Mouse (Mus musculus) cerebellum, adult 9-11 months (tissue): ENCODE measurements around the gene Gm867.
A peak's percentile ranks its signal among the peaks of the same experiment; 100 is the strongest.

Experiments used
- DNase-seq: peaks from one replicate; pipeline ENCODE4 v3.0.0; 2022

Gm867 gene

DNA sequence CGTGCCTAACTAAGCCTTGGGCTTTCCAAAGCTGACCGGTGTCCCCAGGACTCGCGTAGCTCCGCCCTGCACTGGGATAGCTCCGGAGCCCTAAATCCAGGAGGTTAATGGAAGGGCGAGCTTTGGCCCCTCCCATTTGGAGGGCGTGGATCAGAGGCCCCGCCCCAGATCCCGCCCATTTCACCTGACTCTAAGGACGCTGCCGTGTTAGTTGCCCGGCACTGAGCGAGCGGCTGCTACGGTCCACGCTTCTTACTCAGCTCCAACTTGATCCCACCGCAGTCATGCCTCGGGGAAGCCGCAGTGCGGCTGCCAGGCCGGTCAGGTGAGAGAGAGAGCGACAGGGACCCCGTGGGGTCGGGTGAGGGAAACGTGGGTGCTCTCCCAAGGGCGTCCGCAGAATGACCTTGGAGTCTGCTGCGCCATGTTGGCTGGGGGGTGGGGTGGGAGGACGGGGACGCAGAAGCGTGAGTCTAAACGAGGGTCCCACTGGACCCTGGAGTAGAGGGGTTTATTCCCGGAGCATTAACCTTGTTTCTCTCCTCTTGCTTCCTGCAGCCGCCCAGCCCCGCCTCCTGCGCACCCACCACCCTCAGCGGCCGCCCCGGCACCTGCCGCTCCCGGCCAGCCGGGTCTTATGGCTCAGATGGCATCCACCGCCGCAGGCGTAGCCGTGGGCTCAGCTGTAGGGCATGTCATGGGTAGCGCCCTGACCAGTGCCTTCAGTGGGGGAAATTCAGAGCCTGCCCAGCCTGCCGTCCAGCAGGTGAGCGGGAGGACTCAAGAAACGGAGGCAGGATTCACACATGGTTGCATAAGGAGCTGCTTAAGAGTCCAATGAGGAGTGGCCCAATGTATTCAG, 4.6 kb downstream of the Gm867 start, which contains the start of gene Mmp11:
Gene Mmp11, minus strand, starts transcription at position 817 of the 862 bp plus-strand sequence.
- DNase-seq: peak; percentile 89

DNA sequence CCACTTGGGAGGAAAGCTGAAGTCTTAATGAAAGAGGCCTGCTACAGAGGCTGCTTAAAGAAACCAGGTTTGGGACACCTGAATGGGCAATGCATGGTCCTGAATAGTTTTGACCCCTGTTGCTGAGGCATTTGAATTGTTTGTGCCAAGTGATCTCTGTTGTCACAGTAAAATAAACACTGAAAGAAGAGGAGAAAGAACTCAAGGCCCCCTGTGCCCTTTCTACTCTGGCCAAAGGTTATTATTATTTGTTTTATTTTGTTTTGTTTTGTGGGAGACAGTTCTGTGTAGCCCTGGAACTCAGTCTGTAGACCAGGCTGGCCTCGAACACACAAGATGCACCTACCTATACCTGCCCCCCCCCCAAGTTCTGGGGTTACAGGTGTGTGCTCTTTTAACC, 5.5 kb downstream of the Gm867 start:
- no peak for DNase-seq

DNA sequence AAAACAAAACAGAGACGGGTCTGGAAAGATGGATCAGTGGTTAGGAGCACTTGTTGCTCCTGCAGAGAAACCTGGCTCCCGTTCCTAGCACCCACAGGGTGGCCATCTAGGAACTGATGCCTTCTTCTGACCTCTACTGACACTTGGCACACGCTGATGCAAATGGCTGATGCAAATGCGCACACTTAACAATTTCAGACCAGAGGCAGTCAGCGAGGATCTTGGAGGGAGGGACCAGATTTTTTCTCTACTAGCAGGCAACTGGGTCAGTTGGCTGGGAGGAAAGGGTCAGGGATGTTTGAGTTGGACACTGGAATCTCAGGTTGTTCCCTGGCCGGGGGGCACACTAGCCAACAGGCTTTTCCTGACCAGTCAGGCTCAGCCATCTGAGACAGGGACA, 7.6 kb downstream of the Gm867 start, which contains the start of gene Chchd10:
Gene Chchd10, plus strand, starts transcription at position 240 of the 400 bp plus-strand sequence.
- DNase-seq: no peak

DNA sequence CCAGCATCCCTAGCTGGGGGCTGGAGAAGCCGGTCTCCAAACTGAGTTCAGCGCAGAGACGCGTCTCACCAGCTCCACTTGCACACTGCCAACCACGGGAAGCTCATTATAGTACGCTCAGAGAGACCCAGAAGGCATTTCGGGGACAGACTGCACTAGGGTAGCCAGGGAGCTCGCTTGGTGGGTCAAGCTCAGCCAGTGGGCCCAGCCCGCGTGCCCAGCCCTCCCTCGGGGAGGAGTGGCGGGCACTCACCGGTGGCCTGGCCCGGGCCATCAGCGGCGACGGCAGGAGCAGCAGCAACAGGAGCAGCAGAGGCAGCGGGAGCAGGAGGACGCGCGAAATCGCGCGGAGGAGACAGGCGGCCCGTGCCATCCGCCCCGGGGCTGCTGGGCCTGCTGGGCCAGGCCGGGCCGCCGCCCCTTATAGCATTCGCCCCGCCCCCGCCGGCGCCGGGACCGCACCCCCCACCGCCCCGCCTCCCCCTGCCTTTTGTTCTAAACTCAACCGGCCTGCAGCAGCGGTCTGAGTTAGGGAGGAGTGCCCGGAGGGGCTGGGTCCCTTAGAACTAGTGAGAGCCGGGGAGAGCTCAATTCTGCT, 8.3 kb downstream of the Gm867 start:
- no peak for DNase-seq

DNA sequence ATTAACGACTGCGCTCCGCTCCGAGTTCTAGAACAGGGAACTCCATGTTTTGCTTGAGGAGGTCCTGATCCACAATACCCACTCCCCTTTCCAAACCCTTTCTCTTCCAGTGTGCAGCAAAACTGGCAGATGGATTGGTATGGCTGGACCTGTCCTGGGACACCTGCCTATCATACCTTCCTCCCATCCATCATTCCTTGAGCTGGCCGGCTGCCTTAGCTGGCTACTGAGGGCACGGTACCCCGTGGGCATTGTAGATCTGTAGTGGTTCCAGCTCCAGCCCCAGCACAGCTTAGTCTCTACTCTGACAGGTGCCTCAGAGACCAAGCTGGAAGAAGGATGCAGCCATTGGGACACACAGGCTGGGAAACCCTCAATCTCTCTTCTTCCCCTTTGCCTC, 9.2 kb downstream of the Gm867 start:
- DNase-seq: no peak

DNA sequence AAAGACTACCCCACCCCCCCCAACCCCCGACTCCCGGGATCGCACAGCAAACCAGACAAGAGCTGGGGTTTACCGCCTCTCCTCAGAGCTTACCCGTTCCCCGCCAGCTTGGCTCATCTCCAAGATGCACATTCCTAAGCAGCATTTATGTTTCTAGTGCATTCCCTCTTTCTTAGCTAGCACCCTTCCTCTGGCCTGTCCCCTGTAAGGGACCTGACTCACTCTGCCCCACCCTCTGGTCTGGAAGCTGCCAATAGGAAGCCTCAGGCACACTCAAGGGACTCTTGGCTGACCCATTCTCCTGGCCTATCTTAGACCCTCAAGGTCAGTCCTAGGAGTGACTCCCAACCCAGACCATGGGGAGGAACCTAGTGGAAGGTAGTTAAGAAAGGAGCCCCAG, 10.2 kb downstream of the Gm867 start:
- no peak for DNase-seq

DNA sequence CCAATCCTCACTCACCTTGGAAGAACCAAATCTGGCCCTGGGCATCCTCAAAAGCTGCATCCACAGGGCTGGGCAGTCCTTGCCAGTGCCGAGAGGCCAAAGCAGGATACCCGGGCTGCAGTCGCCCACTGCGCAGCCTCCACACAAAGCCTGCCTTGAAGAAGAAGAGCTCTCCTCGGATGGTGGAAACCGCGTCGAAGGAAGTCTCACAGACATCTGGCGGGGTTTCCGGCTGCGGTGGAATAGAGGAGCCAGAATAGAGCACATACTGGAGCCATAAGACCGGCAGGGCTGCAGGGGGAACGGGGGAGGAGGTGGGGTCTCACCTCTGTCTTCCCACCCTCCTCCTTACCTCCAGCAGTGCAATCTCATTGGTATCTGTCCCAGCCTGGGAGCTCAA, 14.1 kb downstream of the Gm867 start:
- no peak for DNase-seq

DNA sequence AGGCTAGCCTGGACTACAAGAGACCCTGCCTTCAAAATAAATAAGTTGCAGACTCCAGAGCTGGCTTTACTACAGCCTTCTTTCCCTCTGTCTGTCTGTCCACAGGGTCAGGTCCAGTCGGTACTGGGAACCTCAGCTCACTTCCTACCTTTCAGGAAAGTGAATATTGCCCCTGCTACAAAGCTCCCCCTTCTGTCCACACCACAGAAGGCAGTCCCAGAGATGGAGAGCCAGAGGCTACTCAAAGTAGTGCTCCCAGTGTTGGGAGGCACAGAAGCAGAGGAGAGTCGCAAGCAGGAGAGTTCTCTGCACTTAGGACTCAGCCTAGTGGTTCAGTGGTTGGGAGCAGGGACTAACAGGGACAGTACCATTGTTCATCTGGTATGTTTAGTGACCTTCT, 16.1 kb downstream of the Gm867 start:
- DNase-seq: no peak

DNA sequence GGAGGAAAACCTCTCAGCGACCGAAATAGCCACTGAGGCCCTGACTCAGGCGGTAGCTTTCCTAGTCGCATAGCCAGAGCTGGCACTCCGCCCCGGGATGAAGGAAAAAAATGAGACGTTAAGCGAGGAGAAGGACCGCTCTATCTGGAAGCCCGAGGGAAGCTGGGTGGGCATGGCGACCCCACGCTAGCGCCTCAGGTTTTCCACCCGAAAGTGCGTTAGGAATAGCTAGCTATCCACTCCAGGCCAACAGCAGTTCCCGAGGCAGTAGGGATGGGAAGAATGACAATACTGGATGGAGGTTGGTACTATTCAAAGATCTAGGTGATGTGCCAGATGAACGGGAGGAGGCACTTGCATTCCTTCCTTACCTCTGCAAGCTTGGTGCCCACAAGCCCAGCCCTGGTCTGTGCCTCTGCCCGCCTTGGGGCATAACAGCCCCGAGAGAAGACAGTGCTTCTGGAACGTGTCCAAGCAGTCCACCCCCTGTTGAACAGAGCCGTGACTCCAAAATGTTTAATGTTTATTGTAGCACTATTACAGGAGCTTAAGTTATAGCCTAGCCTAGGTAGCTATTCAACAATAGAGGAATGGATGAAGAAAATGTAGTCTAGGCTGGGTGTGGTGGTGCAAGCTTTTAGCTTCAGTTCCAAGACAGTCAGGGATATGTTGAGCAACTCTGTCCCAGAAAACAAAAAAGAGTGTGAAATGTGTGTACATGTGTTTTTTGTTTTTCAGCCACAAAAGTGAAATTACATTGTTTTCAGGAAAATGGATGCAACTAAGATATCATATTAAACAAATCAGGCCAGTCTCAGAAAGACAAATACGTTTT, 18.5 kb downstream of the Gm867 start:
- DNase-seq: no peak

DNA sequence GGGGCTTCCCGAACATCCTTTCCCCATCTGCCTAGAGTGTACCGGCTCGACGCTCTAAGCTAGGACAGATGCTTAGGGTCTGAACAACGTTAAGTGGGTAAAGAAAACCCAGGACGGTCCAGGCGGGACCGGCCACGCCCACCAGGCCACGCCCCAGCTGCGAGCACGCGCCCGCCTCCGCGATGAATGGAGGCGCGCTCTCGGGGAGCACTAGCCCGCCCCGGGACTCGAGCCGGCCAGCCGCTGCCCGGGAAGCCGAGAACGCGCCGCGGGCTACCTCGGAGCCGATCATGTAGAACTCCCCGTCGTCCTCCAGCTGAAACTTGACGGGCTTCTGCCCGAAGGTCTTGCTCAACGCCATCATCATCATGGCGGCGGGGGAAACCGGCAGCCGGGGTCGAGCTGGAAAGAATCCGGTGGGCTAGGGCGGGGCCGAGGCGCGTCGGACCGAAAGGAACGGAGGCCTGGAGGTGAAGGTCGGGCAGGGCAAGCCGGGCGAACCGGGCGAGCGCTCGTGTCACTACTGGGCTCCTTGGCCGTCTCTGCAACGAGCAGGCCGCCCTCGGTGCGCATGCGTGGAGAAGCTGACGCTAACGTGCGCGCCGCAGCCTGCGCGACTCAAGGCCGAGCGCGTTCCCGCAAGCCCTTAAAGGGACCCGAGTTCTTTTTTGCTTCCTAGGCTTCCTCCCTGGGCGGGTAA, 19.3 kb downstream of the Gm867 start, which contains the start of gene Smarcb1:
Gene Smarcb1, minus strand, starts transcription at position 592 of the 700 bp plus-strand sequence.
- peak; percentile 96 for DNase-seq

DNA sequence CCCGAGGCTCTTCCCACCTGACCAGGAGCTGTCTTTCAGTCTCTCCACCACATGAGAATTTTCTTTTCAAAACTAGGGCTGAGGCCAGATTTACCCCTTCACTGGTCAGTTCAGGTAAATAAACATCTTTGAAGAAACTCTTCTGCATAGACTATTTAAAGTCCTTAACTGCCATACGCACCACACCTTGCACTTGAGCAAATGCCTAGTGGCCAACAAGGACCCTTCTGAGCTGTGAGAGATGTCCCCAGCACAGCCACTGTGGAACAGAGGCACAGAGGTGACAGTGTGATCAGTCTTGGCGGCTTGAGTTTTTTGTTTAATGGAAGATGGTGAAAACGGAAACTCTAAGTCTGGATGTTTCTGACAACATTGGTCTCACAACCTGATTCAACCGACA, 21.4 kb downstream of the Gm867 start:
- DNase-seq: no peak

DNA sequence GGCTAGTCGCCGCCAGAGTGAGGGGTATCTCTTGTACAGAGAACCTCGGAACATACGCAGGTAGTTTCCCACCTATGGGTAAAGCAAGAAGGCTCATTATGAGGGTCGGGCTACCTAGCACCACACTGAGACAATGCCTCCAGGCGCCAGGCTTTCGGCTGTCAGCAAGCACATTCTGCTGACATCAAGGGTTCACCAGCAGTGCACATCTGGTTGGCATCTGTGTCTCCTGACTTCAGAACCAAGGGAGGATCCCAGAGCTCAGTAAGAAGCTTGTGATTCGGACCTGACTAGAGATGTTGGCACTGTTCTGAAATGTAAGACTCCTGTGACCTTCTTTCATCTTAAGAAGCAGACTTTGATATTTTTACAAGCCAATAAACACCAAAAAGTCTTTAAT, 23.6 kb downstream of the Gm867 start:
- DNase-seq: no peak

DNA sequence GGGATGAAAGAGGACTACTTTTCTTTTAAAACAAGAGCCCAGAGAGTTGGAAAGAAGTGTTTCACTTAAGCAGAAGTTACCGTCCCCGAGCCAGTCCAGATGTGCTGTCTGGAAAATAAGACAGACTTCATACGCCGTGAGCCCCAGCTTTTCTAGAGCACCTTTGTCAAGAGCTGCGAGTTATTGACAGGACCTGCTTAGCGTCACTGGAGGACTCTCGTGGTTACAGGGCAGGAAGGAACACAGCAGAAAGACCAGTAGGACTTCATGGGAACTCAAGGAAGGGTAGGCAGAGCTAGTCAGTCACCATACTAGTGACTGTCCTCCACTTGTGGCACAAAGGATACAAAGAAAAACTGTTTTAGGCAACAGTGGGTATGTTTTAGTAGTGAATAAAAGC, 24.9 kb downstream of the Gm867 start:
- no peak for DNase-seq

DNA sequence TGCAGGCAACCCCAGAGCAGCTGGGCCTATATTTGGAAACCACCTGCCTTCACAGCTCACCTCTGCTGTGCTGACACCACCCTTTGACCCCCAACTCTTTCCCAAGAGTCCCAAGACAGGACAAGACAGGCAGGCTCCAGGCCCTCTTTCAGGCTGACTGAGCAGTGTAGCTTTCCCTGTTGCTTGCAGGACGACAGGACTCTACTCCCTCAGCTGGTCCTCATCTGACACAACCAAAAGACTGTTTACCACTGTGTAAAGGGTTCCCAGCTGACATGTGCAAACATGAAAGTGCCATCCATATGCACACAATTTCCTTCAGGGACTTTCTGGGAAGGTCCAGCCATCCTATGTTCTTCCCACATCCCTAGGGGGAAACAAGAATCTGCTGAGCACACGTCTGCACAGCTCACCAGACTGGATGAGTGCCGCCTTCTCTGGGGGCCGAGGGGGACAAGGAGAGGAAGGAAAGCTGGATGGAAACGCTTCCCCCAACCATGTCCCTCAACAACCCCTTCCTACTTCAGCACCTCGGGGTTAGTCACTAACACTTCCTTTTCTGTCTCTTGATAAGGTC, 27.4 kb downstream of the Gm867 start:
- no peak for DNase-seq

DNA sequence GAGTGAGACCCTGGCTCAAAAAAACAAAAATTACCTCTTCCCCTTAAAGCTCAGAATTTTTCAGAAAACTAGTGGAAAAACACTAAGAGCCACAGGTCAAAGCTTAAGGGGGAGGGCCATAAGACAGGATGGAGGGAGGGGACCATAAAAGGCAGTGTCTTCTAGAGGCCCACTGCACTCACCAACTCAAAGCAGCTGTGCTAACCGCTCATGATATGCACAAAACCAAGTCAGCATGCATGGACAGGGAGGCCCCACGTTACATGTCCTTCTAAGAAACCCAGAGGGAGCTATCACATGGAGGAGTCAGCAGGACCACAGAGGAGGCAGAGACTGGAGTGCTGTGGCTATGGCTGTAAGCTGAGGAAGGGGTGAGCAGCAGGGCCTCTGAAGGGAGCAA, 29.8 kb downstream of the Gm867 start:
- no peak for DNase-seq

DNA sequence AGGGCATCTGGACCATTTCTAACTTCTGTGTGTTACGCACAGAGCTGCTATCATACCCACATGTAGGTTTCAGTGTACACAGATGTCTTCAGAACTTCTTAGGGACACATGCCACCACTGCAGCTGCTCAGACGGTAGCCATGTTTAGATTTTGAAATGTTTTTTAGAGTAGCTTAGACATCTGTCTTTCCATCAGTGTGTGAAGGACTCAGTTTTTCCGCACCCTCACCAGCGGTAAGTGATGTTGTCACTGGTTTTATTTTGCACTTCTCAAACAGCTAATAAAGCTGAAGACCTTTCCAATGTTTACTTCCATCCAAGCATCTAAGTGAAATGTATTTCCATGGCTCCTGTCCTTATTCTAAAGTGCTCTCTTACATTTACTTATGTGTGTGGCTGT, 33.6 kb downstream of the Gm867 start:
- no peak for DNase-seq

DNA sequence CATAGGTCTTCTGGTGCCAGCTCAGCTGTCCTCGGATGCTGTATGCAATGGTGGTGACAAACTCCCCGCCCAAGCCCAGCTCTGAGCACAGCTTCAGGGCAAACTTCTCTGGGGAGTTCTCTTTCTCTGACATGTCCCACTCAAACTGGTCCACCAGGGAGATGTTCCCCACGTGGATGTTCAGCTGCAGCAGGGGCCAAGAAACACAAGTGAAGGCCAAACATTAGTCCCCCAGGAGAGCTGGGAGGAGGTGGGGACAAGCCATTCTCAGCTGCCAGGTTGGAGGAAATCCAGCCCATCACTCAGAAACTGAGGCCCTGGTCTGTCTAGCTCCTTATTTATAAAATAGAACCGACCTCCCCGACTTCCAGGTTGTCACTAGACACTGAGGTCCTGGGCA, 36.1 kb downstream of the Gm867 start:
- no peak for DNase-seq

DNA sequence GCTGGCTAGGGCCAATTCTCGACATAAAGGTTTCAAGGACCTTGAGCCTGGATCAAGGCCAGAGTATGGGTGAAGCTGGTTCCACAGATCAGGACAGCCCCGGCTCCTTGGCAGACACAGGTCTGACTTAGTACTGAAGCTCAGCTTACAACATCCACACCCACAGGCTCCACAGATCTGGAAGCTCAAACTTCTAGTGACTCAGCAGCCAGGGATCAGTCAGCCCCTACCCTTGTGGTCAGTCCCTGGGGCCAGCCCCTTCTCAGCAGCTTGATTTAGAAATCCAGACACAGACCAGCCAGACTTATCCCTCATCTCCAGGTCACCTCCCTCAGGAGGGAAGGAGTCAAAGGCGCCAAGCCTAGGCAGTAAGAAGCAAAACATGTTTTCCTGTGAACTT, 41.6 kb downstream of the Gm867 start:
- no peak for DNase-seq

DNA sequence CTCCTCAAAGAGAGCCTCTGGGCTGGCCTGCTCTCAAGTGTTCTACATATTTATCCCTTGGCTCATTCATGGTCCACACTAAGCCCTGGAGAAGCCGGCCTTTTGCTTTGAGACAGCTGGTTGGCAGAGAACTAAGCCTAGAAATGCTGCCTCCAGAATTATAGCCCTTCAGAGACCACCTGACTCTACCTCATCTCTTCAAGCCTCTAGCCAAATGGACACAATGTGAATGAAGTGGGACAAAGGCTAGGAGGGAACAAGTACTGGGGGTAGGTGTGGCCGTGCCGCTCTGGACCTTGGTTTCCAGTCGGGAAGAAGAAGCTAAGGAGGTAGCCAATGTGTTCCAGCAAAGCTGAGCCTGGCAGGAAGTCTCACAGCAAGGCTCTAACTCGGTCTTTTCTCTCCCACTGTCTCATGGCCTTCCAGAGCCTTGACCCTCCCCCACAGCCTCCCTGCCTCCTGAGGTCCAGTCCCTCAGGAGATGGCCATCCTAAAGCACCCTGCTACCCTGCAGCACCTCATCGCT, 42.4 kb downstream of the Gm867 start:
- DNase-seq: no peak

DNA sequence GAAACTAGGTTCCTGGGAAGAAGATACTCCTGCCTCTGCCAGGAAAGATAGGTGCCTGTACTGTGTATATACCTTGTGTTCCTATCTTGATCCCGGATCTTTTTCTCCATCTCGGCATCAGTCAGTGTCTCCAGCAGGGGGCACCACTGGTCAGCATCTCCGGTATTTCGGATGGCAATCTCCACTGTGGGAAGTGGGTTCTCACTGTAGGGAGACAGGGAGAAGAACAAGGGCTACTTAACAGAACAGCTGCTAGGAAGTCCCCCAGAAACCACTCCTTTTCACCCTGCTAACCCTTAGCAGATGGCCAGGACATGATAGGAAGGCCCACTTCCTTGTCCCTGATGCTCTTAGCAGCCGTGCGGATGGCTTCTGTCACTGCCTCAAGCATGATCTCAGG, 43.1 kb downstream of the Gm867 start:
- peak; percentile 71 for DNase-seq

DNA sequence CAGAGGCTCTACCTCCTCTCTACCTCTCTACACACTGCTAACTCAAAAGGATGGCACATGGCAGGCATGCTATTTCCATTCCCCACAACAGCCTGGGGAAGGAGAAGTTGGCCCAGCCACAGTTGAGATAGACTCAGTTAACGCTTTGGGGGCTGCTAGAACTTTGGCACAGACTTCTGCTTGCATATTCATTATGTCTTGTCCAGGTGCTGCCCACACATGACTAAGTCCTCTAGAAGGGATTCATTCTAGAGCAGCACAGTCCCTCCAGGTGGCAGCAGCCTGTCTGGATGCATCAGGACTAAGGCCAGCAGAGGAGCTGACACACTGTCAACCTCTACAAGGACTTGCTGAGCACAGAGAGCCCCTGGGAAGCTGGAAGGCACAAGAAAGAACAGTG, 44.3 kb downstream of the Gm867 start:
- no peak for DNase-seq

DNA sequence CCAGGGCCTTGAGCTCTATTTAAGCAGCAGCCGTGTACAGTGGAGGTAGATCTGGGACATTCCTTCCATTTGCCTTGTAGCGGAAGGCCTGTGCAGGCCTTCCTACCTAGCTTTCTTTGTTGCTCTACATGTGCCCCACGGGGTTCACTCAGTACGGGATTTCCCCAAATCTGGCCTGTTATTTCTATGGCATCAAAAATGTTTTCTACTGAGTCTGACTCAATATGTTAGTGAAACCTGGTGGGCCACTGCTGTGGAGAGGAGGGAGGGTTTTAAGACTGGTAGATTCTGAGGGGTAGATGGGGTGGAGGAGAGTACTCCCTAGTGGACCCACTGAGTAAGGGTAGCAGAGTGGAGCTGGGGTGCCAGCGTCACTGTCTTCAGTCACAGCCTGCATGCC, 44.7 kb downstream of the Gm867 start:
- no peak for DNase-seq
